Mouse (Mus musculus) lung, embryonic 14.5 days (tissue): ENCODE results near the gene Ccnt1. TPM values are rescaled to one million over a fixed set of nuclear protein-coding genes. Genes with fewer than 3 reads are reported as not detected.

Source experiments
- ATAC-seq: fragments of 200-750 bp; cut with Nextera tagmentation; 2 replicates; pipeline ENCODE4 v1.8.0; 2017; ENCODE audit warnings: mild to moderate bottlenecking, moderate TSS enrichment, moderate library complexity; ENCODE audit not compliant: insufficient read depth
- DNase-seq: peaks from one replicate; pipeline ENCODE4 v3.0.0-alpha.2; 2015
- H3K27ac ChIP-seq: fragments of 300-500 bp; sonication (generic); 2 replicates; pipeline ENCODE4 v1.5.1; 2014; ENCODE audit warnings: low read depth, mild to moderate bottlenecking, moderate library complexity
- H3K27me3 ChIP-seq: fragments of 300-500 bp; sonication (generic); 2 replicates; pipeline ENCODE4 v1.6.1; 2014; ENCODE audit warnings: low read length, control low read depth; ENCODE audit not compliant: insufficient read depth
- H3K36me3 ChIP-seq: fragments of 300-500 bp; sonication (generic); 2 replicates; pipeline ENCODE4 v1.6.1; 2014; ENCODE audit warnings: control low read depth; ENCODE audit not compliant: insufficient read depth
- H3K4me1 ChIP-seq: fragments of 300-500 bp; sonication (generic); 2 replicates; pipeline ENCODE4 v1.6.1; 2014; ENCODE audit warnings: antibody characterized with exemption, control low read depth; ENCODE audit not compliant: insufficient read depth
- H3K4me2 ChIP-seq: fragments of 300-500 bp; sonication (generic); 2 replicates; pipeline ENCODE4 v1.6.1; 2014; ENCODE audit warnings: mild to moderate bottlenecking
- H3K4me3 ChIP-seq: fragments of 300-500 bp; sonication (generic); 2 replicates; pipeline ENCODE4 v1.5.1; 2014; ENCODE audit warnings: low read depth, low read length
- H3K9ac ChIP-seq: fragments of 300-500 bp; sonication (generic); 2 replicates; pipeline ENCODE4 v1.6.1; 2014
- H3K9me3 ChIP-seq: fragments of 300-500 bp; sonication (generic); 2 replicates; pipeline ENCODE4 v1.6.1; 2016; ENCODE audit warnings: low read depth, low read length, control low read depth
- CTCF ChIP-seq: IDR thresholded peaks from 2 replicates; pipeline ENCODE4 v1.5.1; 2016; ENCODE audit warnings: antibody characterized with exemption, low read depth
- WGBS: fragments of 180-500 bp; shearing (Covaris S2); extraction: QIAGEN DNeasy Blood & Tissue Kit; methylation state at CpG from one replicate; pipeline ENCODE4 v1.1.7; 2014; 5-methylcytosine and 5-hydroxymethylcytosine counted together
- microRNA-seq: library from miRNA; unstranded; fragments of <30 nt; microRNA quantifications from one replicate; pipeline ENCODE4, GENCODE M21; 2016; ENCODE audit warnings: borderline number of aligned reads
- polyA plus RNA-seq: library from polyadenylated mRNA; unstranded; fragments of >200 nt; fragmentation: Nextera tagmentation; extraction: Ambion mirVana; gene quantifications from 2 replicates; pipeline ENCODE4 v1.2.1, GENCODE M21; 2014

Gene Ccnt1
- polyA plus RNA-seq, 1 experiment from 2014 or later = 58.5 TPM

DNA sequence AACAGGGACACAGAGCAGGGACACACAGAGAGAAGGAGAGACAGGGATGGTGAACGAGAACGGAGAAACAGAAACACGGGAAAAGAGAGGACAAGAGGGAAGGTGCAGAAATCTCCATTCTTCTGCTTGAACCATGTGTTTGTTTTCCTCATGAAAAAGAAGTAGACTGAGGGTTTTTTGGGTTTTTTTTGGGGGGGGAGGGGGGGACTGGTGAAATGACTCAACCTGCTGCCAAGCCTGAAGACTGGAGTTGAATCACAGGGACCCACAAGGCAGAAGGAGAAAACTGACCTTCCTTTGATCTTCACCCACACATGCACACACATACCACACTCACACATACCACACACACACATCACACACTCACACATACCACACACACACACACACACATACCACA, 67.4 kb downstream of the Ccnt1 start:
- Histone ChIP-seq H3K9ac (no peak overlapping the region), H3K4me1 (no peaks in the 10 kb centered on the region), H3K36me3 (no peaks in the 10 kb centered on the region), H3K27ac (no peak overlapping the region), H3K27me3 (no peaks in the 10 kb centered on the region), H3K9me3 (no peaks in the 10 kb centered on the region), H3K4me2 (no peak overlapping the region), H3K4me3 (no peak overlapping the region)
- TF ChIP-seq CTCF = no peak
- DNase-seq = no peak
- no peak for ATAC-seq
- 71% methylated on average over 3 of the region's 3 CpGs for WGBS

DNA sequence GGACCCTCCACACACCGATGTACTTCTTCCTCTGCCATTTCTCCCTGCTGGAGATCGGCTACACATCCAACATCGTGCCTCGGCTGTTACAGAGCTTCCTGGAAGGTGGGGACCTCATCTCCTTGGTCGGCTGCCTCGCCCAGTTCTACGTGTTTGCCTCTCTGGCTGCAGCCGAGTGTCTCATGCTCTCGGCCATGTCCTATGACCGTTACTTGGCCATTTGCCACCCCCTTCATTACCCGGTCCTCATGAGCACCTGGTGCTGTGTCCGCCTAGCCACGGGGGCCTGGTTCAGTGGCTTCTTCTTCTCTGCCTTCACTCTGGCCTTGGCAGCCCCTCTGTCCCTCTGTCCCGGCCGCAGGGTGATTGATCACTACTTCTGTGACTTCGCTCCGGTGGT, 73.1 kb downstream of the Ccnt1 start:
- Histone ChIP-seq H3K4me3 (no peak overlapping the region), H3K4me2 (no peak overlapping the region), H3K9me3 (no peaks in the 10 kb centered on the region), H3K27ac (no peak overlapping the region), H3K27me3 (no peaks in the 10 kb centered on the region), H3K4me1 (no peaks in the 10 kb centered on the region), H3K9ac (no peak overlapping the region), H3K36me3 (no peaks in the 10 kb centered on the region)
- DNase-seq = no peak
- no peak for TF ChIP-seq CTCF
- WGBS = 79% methylated on average over 17 of the region's 17 CpGs
- ATAC-seq = no peak

DNA sequence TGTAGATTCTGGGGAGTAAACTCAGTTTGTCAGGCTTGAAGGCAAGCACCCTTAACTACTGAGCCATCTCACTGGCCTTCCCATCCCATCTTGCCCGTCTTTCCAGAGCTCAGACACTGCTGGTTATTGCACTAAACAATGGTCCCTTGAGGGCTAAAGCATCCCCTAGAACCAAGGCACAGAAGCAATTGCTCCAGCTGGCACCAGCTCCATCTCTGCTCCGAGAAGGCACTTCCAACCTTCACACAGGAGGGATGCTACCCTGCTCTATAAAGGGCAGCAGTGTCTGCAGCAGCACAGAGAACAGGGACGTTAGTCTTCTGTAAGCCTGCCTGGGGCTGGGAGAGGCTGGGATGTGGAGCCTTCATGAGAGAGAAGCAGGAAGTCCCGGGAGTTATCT, 78.6 kb downstream of the Ccnt1 start, which contains the start of gene Olfr279:
TSS of gene Olfr279 (plus strand) at position 301 of the 400 bp plus-strand sequence.
- Histone ChIP-seq H3K4me2 (no peak within 1 kb of the TSS), H3K4me3 (no peak within 1 kb of the TSS), H3K4me1 (no peaks in the 10 kb centered on the region), H3K27ac (no peak within 1 kb of the TSS), H3K36me3 (no peaks in the 10 kb centered on the region), H3K27me3 (no peaks in the 10 kb centered on the region), H3K9ac (no peak within 1 kb of the TSS), H3K9me3 (no peaks in the 10 kb centered on the region)
- DNase-seq (no peak), ATAC-seq (no peak)
- TF ChIP-seq CTCF = no peak
- WGBS = 60% methylated on average over 4 of the region's 4 CpGs

DNA sequence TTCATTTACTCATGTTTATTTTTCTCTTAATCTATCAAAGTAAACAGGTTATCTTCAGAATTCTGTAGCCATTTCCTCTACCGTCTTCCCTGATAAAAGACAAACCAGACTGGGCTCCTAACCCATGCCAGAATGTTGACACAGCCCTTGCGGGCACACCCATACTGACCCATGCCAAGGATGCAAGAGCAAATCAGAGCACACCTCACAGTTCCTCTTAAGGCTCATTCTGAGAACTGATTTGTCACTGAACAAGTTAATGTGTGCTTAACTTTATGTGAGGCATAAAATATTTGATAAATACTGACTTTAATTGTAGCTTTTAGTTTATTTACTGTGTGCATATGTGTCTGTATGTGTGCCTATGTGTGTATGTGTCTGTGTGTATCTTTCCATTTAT, 79.4 kb downstream of the Ccnt1 start:
- H3K9me3 ChIP-seq = no peaks in the 10 kb centered on the region
- ATAC-seq (no peak), DNase-seq (no peak)
- no peak overlapping the region for H3K4me3 ChIP-seq
- no peak overlapping the region for H3K4me2 ChIP-seq
- no peak overlapping the region for H3K27ac ChIP-seq
- no peaks in the 10 kb centered on the region for H3K36me3 ChIP-seq
- no peaks in the 10 kb centered on the region for H3K27me3 ChIP-seq
- 35% methylated on average over 2 of the region's 2 CpGs for WGBS
- H3K4me1 ChIP-seq = no peaks in the 10 kb centered on the region
- TF ChIP-seq CTCF = no peak
- no peak overlapping the region for H3K9ac ChIP-seq

Small RNA genes within 50 kb of the gene (microRNA-seq; reads per million reads assigned to microRNA genes)
- 0.71 reads per million for gene Mir1291

Other genes with a start within 250 kb of the Ccnt1 start
- gene Olfr284, start 229.9 kb downstream of the Ccnt1 start, polyA plus RNA-seq = not detected in 2 replicates
- gene Olfr283, start 190.0 kb downstream of the Ccnt1 start, polyA plus RNA-seq = not detected in 2 replicates
- gene Olfr282, start 139.7 kb downstream of the Ccnt1 start, polyA plus RNA-seq = not detected in 2 replicates
- not detected in 2 replicates for gene Olfr281, start 118.3 kb downstream of the Ccnt1 start, polyA plus RNA-seq
- gene OR5BS1P, start 101.0 kb downstream of the Ccnt1 start, polyA plus RNA-seq = not detected in 2 replicates
- gene Lalba, start 88.2 kb downstream of the Ccnt1 start, polyA plus RNA-seq = 0.50 and 0.68 TPM in 2 replicates
- gene Olfr279, start 78.5 kb downstream of the Ccnt1 start, polyA plus RNA-seq = not detected in 2 replicates
- gene Kansl2, start 36.7 kb downstream of the Ccnt1 start, polyA plus RNA-seq = 113 and 121 TPM in 2 replicates
- 0.50 TPM in 1 of 2 replicates, not detected in the other for gene 4930415O20Rik, start 81 bp upstream of the Ccnt1 start, polyA plus RNA-seq
- gene Adcy6, start 39.2 kb upstream of the Ccnt1 start, polyA plus RNA-seq = 20.5 and 21.8 TPM in 2 replicates
- 24.6 and 28.9 TPM in 2 replicates for gene Cacnb3, start 59.9 kb upstream of the Ccnt1 start, polyA plus RNA-seq
- 27.2 and 28.7 TPM in 2 replicates for gene Ddx23, start 92.0 kb upstream of the Ccnt1 start, polyA plus RNA-seq
- 0.57 and 0.67 TPM in 2 replicates for gene Rnd1, start 106.5 kb upstream of the Ccnt1 start, polyA plus RNA-seq
- 0.28 and 1.1 TPM in 2 replicates for gene Ccdc65, start 137.3 kb upstream of the Ccnt1 start, polyA plus RNA-seq
- gene Fkbp11, start 157.3 kb upstream of the Ccnt1 start, polyA plus RNA-seq = 29.7 and 32.9 TPM in 2 replicates
- 35.4 and 42.5 TPM in 2 replicates for gene Arf3, start 192.3 kb upstream of the Ccnt1 start, polyA plus RNA-seq
- 0.11 TPM in 1 of 2 replicates, not detected in the other for gene Wnt10b, start 207.2 kb upstream of the Ccnt1 start, polyA plus RNA-seq
- not detected in 2 replicates for gene Wnt1, start 218.9 kb upstream of the Ccnt1 start, polyA plus RNA-seq
- 0.04 and 0.12 TPM in 2 replicates for gene Ddn, start 238.6 kb upstream of the Ccnt1 start, polyA plus RNA-seq